Mouse (Mus musculus): Measurements from ENCODE around the gene Klhdc1.
A peak's percentile ranks its signal among the peaks of the same experiment; 100 is the strongest.

The Klhdc1 gene

DNA sequence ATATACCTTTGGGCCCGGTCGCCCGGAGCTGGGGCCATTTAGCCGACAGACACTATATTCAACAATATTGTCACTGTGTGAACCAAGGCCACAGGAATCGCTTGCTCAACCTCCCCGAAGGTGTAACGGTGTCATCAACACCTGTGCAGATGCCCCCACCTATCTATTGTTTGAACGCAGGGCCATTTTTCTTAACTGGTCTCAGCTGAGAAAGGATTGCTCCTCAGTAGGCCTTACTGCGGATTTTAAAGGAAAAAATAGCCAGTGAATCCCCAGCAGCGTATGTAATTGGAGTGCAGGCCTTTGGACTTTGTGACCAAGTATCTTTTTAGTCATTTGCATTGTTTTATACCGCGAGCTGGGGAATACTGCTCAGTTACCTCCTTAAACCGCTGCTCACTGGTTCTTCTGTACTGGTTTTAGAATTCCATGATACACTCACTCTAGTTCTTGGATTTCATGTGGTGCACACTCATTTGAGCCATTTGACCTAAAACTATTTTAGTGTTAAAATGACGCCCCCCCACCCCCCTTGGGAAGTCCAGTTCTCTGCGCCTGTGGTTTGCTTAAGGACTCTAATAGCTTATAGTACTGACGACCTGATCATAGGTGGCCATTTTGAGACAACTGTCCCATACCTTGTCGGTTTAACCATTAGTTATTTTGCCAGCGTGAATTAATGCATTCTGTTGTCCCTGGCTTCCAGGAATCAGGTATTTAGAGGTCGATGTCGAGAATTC is 56.6 kb downstream of the Klhdc1 start:
- no peak for DNase-seq (ENCODE audit: low spot score)

- no peak for DNase-seq (ENCODE audit: low spot score)
Measured at GRCm38 (mm10) chr12:69298281-69298680, 57.3 kb downstream of the Klhdc1 start.

DNA sequence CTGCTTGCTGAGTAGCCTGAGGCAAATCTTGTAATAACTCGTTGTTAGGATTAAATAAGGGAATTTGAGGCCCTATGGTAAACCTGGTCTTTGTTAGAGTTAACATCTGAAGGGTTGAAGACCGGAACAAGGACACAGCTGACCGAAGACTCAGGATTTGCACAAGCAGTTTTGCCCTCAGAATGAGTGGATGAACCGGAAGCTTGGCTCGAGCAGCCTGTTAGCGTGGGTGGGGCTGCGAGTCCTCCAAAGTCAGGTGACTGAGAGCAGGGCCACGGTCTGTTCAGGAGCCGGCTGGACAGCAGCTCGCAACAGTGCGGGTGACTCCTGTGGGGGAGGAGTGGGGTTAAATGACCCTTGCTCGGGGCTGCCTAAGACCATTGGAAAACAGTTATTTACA is 58.3 kb downstream of the Klhdc1 start:
- DNase-seq (ENCODE audit: low spot score), result no peak

DNA sequence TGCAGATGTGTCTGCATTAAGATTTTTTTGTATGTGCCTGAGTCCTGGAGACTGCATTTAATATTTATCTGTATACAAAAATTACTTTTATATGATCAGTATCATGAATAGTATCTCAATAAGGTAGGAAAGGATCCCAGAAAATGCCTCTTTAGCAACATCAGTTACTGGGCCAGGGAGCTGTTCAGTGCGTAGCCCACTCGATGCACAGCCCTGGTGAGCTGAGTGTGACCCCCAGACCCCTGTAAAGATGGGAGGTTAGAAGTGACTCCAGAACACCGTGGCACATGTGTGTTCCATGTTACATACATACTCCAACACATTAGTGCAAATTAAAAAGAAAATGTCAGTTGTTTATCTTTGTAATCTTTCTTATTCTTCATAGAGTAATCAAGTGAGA is 58.9 kb downstream of the Klhdc1 start:
- DNase-seq (ENCODE audit: low spot score), result no peak

DNA sequence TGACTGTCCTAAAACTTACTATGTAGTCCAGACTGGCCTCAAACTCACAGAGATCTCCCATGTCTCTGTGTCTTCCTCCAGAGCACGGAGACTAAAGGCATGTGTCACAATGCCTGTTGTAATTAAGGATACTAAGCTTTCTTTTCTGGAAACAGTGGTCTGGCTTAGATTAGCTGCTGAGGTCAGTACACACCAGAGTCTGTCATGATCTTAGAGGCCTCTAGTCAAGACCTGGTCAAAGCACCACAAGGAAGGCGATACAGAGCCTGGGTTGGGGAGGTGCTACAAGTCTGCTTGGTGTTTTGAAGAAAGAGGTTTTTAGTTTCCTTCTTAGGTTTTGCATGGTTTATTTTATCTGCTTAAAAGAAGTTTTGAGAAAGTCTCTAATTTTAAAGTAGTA is 59.4 kb downstream of the Klhdc1 start:
- DNase-seq (ENCODE audit: low spot score), result no peak

DNA sequence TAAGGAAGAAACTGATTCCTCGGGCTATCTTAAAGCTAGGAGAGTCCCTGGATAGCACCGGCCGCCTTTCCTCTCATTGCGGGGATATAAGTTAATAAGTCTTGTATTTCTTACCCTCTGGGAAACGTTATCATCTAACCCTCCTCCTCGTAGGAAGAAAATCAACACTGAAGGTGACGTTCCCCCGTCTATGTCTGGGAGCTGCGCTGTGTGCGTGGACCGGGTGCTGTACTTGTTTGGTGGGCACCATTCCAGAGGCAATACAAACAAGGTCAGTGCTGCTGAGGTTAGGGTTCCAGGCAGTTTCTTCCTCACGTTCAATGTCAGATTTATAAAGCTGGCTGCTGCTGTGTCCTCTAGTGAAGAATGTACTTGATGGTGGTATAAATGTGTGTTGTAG is 61.2 kb downstream of the Klhdc1 start:
- no peak for DNase-seq (ENCODE audit: low spot score)

DNA sequence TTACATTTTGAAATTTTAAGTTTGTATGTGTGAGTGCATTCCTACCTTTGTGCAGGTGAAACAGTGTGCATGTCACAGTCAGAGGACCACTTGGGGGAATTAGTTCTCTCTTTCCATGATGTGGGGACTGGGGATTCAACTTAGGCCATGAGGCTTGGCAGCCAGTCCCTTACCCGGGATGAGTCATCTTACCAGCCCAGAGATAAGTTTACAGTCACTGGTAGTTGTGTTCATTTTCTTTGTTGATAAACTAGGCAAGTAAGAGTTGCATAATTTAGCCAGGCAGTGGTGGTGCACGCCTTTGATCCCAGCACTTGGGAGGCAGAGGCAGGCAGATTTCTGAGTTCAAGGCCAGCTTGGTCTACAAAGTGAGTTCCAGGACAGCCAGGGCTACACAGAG is 63.1 kb downstream of the Klhdc1 start:
- DNase-seq (ENCODE audit: low spot score), result no peak

GRCm38 (mm10) chr12:69306333-69306732 is 65.4 kb downstream of the Klhdc1 start:
- DNase-seq (ENCODE audit: low spot score), result no peak

DNA sequence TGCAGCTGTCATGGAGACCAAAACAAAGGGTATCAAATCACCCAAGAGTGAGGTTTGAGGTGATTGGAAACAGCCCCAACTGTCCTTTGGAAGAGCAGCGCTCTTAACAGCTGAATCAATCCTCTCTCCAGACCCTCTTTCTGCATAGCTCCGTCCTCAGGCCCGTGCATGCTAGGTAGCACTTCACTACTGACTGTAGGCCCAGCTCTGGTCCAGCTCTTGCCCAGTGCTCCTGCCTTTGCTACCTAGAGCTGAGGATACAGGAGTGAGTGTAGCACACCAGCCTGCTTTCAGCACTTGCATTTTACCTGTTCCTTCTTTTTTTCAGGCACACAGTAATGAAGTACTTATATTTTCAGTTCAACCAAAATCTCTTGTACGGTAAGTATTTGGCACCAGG is 68.7 kb downstream of the Klhdc1 start:
- no peak for DNase-seq (ENCODE audit: low spot score)

- DNase-seq (ENCODE audit: low spot score), result no peak
Measured at GRCm38 (mm10) chr12:69318431-69318830, 77.5 kb downstream of the Klhdc1 start.

- no peak for DNase-seq (ENCODE audit: low spot score)
Measured at GRCm38 (mm10) chr12:69331187-69331586, 90.2 kb downstream of the Klhdc1 start.

- no peak for DNase-seq (ENCODE audit: low spot score)
Measured at GRCm38 (mm10) chr12:69332147-69332546, 91.2 kb downstream of the Klhdc1 start.

DNA sequence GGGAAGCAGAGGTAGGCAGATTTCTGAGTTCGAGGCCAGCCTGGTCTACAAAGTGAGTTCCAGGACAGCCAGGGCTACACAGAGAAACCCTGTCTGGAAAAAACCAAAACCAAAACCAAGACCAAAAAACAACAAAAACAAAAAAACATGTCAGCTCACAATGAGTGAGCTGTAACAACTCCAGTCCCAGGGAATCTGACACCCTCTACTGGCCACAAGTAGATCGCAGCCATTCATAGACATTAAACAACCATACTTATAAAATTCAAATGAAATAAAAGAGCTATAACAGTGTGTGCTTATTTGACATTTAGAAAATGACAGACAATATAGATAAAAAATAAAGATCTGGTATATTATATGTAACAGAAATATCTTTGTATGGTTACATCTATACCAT is 92.6 kb downstream of the Klhdc1 start:
- DNase-seq (ENCODE audit: low spot score), result peak; percentile 52

All from retina, embryonic 14.5 days (tissue).